Mouse (Mus musculus) thymus, adult 2 months (tissue): ENCODE data around the gene Myh3.

Source experiments
- CTCF ChIP-seq: fragments of 200-500 bp; IDR thresholded peaks from 2 replicates; pipeline ENCODE4 v1.5.1; 2012; ENCODE audit warnings: mild to moderate bottlenecking, control low read depth, low read length, moderate library complexity, borderline replicate concordance; ENCODE audit not compliant: control insufficient read depth, poor library complexity, insufficient read depth; ENCODE audit errors: extremely low read depth
- POLR2A ChIP-seq: fragments of 200-500 bp; IDR thresholded peaks from 2 replicates; pipeline ENCODE4 v1.6.1; 2012; ENCODE audit warnings: mild to moderate bottlenecking, low read length, control low read depth, moderate library complexity; ENCODE audit not compliant: control insufficient read depth, poor library complexity, insufficient read depth; ENCODE audit errors: extremely low read depth

- TF ChIP-seq POLR2A, result no peak
- TF ChIP-seq CTCF, result no peak
These were observed 2.1 kb downstream of the Myh3 start for GRCm38 (mm10) chr11:67080168-67080567.
